Mouse (Mus musculus) forebrain, embryonic 14.5 days (tissue): Measurements from ENCODE around the gene Akain1. TPM values are rescaled to one million over a fixed set of nuclear protein-coding genes. Genes with fewer than 3 reads are reported as not detected.

Experiments used
- ATAC-seq: fragments of 200-750 bp; cut with Nextera tagmentation; 2 replicates; pipeline ENCODE4 v1.8.0; 2017; ENCODE audit warnings: mild to moderate bottlenecking, moderate library complexity
- DNase-seq: peaks from one replicate; pipeline ENCODE4 v3.0.0-alpha.2; 2015; ENCODE audit warnings: low spot score
- H3K27ac ChIP-seq: fragments of 300-500 bp; sonication (generic); 2 replicates; pipeline ENCODE4 v1.5.1; 2014; ENCODE audit warnings: low read depth, mild to moderate bottlenecking, control low read depth, low read length, moderate library complexity
- H3K27me3 ChIP-seq: fragments of 300-500 bp; sonication (generic); replicated peaks from 2 replicates; pipeline ENCODE4 v1.6.1; 2014; ENCODE audit warnings: low read length, control low read depth, mixed read lengths; ENCODE audit not compliant: control insufficient read depth, insufficient read depth
- H3K36me3 ChIP-seq: fragments of 300-500 bp; sonication (generic); 2 replicates; pipeline ENCODE4 v1.6.1; 2014; ENCODE audit warnings: low read length, control low read depth; ENCODE audit not compliant: control insufficient read depth, insufficient read depth
- H3K4me1 ChIP-seq: fragments of 300-500 bp; sonication (generic); 2 replicates; pipeline ENCODE4 v1.6.1; 2014; ENCODE audit warnings: antibody characterized with exemption, low read length, control low read depth; ENCODE audit not compliant: control insufficient read depth, insufficient read depth
- H3K4me2 ChIP-seq: fragments of 300-500 bp; sonication (generic); 2 replicates; pipeline ENCODE4 v1.6.1; 2014; ENCODE audit warnings: mild to moderate bottlenecking, control low read depth, low read length
- H3K4me3 ChIP-seq: fragments of 300-500 bp; sonication (generic); 2 replicates; pipeline ENCODE4 v1.5.1; 2014; ENCODE audit warnings: low read depth, low read length, control low read depth
- H3K9ac ChIP-seq: fragments of 300-500 bp; sonication (generic); 2 replicates; pipeline ENCODE4 v1.6.1; 2014; ENCODE audit warnings: mild to moderate bottlenecking, low read length, control low read depth, moderate library complexity
- H3K9me3 ChIP-seq: fragments of 300-500 bp; sonication (generic); replicated peaks from 2 replicates; pipeline ENCODE4 v1.6.1; 2016; ENCODE audit warnings: low read length, control low read depth, mixed read lengths; ENCODE audit not compliant: control insufficient read depth
- WGBS: fragments of 180-500 bp; shearing (Covaris S2); extraction: QIAGEN DNeasy Blood & Tissue Kit; methylation state at CpG from one replicate; pipeline ENCODE4 v1.1.7; 2014; 5-methylcytosine and 5-hydroxymethylcytosine counted together
- polyA plus RNA-seq: library from polyadenylated mRNA; unstranded; fragments of >200 nt; fragmentation: Nextera tagmentation; extraction: Ambion mirVana; gene quantifications from 2 replicates; pipeline ENCODE4 v1.2.1, GENCODE M21; 2014

Gene Akain1
- polyA plus RNA-seq, 1 experiment from 2014 or later = 0.36 TPM

DNA sequence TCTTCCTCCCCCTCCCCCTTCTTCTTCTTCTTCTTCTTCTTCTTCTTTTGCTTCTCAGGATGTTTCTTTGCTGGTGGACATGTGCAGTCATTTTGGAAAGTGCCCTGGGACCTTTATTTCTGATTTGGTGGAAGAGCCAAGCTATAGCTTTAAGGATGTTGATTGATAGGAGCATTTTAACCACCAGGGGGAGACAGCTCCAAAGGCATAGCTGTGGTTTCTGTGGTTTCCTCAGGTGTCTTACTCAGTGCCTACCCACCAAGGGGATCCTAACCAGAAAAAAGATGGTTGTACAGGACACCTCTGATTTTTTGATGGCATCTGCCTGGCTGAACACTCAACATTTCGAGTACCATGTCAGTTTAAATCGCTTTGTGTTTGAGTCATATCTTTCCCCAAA lies 56.4 kb downstream of the Akain1 start:
- Histone ChIP-seq H3K27ac (no peak overlapping the region), H3K4me1 (no peaks in the 10 kb centered on the region), H3K36me3 (no peaks in the 10 kb centered on the region), H3K4me3 (no peak overlapping the region), H3K27me3 (no peaks in the 10 kb centered on the region), H3K9me3 (no peaks in the 10 kb centered on the region), H3K9ac (no peak overlapping the region), H3K4me2 (no peak overlapping the region)
- DNase-seq = no peak
- WGBS = 46% methylated on average over 2 of the region's 2 CpGs
- ATAC-seq = no peak

DNA sequence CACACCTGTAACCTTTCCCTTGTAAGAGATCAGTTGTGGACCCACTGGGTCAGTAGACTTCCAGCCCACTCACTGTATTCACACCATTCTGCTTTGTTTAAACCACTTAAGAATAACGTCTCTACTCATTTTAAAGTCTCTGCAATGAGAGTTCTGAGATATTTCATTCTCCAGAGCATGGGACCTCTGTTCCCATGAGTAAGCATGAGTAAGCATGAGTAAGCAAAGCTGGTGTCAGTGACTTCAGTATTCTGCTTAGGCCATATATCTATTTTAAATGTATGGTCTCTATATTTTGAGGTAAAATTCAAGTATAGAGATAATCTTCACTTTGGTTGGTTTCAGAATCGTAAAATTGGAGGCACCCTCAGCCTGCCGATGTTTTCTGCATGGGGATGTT lies 57.0 kb downstream of the Akain1 start:
- no peak overlapping the region for H3K9ac ChIP-seq
- H3K9me3 ChIP-seq = no peaks in the 10 kb centered on the region
- no peaks in the 10 kb centered on the region for H3K4me1 ChIP-seq
- ATAC-seq = no peak
- no peak overlapping the region for H3K4me3 ChIP-seq
- no peak overlapping the region for H3K4me2 ChIP-seq
- WGBS = 92% methylated on average over 3 of the region's 3 CpGs
- no peak for DNase-seq
- no peaks in the 10 kb centered on the region for H3K27me3 ChIP-seq
- no peak overlapping the region for H3K27ac ChIP-seq
- no peaks in the 10 kb centered on the region for H3K36me3 ChIP-seq

DNA sequence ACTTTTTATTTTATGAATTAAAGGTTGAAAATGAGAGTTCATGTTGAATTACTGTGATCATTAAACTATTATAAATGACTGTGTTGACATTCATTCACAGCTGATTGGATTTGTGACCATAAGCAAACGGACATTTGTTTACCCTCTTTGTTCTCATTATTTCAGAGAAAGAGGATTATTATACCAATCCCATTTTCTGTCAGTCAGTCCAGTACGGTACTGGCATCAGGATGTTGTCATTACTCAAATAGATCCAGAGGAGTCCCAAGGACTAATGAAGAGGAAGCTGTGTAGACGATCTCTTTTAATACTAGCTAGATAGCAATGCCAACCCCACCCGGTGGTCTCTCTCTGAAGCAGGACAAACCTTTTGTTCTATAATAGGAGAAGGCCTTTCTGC lies 58.2 kb downstream of the Akain1 start:
- Histone ChIP-seq H3K9ac (no peak overlapping the region), H3K36me3 (no peaks in the 10 kb centered on the region), H3K4me3 (no peak overlapping the region), H3K4me2 (no peak overlapping the region), H3K27me3 (no peaks in the 10 kb centered on the region), H3K27ac (no peak overlapping the region), H3K4me1 (no peaks in the 10 kb centered on the region), H3K9me3 (no peaks in the 10 kb centered on the region)
- ATAC-seq (no peak), DNase-seq (no peak)
- 55% methylated on average over 4 of the region's 4 CpGs for WGBS

DNA sequence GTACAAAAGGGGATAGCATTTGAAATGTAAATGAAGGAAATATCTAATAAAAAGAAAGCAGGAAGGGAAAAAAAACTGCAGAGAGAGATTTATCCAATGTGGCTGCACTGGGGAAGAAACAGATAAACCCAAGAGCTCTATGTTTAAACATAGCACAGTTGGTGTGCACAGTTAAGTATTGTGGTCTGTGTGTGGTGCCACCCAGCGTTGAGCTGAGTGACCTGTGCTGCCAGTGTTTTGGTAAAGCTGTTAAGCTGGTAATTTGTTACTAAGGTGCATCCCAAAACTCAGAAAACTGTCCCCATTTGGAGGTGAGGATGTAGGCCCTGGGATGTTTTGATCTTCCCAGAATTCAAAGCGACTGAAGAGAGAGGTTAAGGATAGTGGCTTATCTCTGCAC lies 59.8 kb downstream of the Akain1 start:
- no peak overlapping the region for H3K4me3 ChIP-seq
- DNase-seq = no peak
- no peak for ATAC-seq
- no peaks in the 10 kb centered on the region for H3K4me1 ChIP-seq
- no peak overlapping the region for H3K27ac ChIP-seq
- no peaks in the 10 kb centered on the region for H3K9me3 ChIP-seq
- no peaks in the 10 kb centered on the region for H3K36me3 ChIP-seq
- H3K27me3 ChIP-seq = no peaks in the 10 kb centered on the region
- no peak overlapping the region for H3K9ac ChIP-seq
- no peak overlapping the region for H3K4me2 ChIP-seq
- WGBS = 31% methylated on average over 2 of the region's 2 CpGs

DNA sequence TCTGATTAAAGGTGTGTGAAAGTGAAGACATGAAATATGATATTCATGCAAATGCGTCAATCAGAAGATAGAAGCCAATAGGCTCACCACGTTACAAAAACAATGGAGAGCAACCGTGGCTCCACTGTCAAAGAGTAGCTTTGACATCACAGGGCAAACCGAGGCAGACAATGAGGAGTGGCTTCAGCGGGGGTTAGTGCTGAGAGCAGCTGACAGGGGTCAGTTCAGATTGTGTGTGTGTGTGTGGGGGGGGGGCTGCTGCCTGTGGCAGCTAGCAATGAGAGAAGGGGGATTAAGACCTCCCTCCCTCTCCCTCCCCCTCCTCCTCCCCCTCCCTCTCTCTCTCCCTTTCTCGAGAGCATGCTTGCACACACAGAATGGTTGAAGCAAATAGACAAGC lies 60.3 kb downstream of the Akain1 start:
- WGBS = 21% methylated on average over 6 of the region's 6 CpGs
- Histone ChIP-seq H3K4me3 (no peak overlapping the region), H3K27ac (no peak overlapping the region), H3K4me1 (no peaks in the 10 kb centered on the region), H3K9ac (no peak overlapping the region), H3K9me3 (no peaks in the 10 kb centered on the region), H3K27me3 (no peaks in the 10 kb centered on the region), H3K36me3 (no peaks in the 10 kb centered on the region), H3K4me2 (no peak overlapping the region)
- DNase-seq = no peak
- ATAC-seq = no peak

DNA sequence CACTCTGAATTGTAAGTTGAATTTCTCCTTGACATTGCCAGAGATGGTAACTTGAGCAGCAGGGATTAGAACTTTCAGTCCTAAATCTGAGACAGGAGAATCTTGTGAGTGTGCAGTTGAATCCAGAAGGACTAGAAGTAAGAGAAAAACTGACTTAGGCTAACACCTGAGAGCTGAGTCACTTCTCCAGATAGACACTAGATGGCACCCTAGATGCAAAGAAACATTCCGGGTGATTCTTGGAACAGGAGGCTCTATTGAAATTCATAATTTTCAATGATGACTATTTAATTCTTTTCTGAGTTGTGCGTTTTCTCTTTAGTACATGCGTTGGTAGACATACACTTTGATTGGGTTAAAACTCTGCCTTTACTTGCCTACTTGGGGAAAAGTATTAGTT lies 66.9 kb downstream of the Akain1 start:
- 45% methylated on average over 3 of the region's 3 CpGs for WGBS
- H3K9ac ChIP-seq = no peak overlapping the region
- H3K4me1 ChIP-seq = no peaks in the 10 kb centered on the region

DNA sequence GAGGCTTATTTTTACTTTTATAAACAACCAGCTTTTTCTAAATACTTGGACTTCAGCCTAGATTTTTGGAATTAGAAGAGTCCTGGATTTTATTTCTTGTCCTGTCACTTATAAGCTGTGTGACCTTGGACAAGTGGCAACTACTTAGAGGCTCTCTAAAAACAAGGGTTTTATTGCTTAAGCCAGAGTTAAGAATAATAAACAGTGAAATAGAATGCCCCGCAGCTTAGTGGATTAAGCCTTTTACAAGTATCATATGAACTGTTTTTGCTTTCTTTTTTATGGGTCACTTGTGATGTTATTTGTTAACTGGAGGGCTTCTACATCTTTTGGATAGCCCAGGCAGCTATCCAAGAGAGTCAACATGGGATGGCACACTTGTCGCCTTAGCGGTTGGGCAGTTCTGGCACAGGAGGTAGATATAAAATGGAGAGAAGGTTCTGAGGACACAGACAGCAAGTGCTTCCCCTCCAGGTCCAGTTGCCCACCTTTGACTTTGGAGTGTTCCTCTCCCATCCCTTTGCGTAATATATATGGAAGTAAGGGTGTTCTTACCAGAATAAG lies 77.3 kb downstream of the Akain1 start:
- Histone ChIP-seq H3K4me3 (no peak overlapping the region), H3K4me2 (no peak overlapping the region), H3K9ac (no peak overlapping the region), H3K27ac (no peak overlapping the region), H3K36me3 (no peaks in the 10 kb centered on the region), H3K4me1 (no peaks in the 10 kb centered on the region), H3K27me3 (no peaks in the 10 kb centered on the region), H3K9me3 (no peaks in the 10 kb centered on the region)
- 91% methylated on average over 4 of the region's 4 CpGs for WGBS
- ATAC-seq (no peak), DNase-seq (no peak)

More for the DNA sequence above, 66.9 kb downstream of the Akain1 start:
- no peaks in the 10 kb centered on the region for H3K9me3 ChIP-seq
- no peaks in the 10 kb centered on the region for H3K36me3 ChIP-seq
- H3K27me3 ChIP-seq = no peaks in the 10 kb centered on the region
- no peak overlapping the region for H3K4me3 ChIP-seq
- ATAC-seq = no peak
- H3K4me2 ChIP-seq = no peak overlapping the region
- H3K27ac ChIP-seq = no peak overlapping the region
- DNase-seq = peak; percentile 63

DNA sequence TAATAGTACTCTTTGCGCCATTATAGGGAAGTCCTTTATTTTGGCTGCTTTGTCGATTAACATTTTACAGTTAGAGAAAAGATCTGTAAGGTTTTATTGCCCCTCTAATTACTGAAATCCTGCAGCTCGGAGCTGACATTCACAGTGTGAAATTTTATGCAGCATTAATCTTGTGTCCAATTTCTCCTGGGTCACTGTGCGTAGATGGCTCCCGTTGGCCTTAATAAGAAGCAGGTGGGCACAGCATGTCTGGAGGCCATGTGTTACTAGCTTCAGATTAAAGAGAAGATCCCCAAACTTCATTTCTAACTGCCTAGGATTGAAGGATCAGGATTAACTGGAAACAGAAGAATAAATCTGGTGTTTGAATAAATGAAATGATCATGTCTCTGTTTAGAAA lies 92.3 kb downstream of the Akain1 start:
- DNase-seq (peak; percentile 17), ATAC-seq (no peak)
- WGBS = 67% methylated on average over 5 of the region's 5 CpGs
- no peaks in the 10 kb centered on the region for H3K4me1 ChIP-seq
- H3K27me3 ChIP-seq = no peaks in the 10 kb centered on the region
- H3K4me3 ChIP-seq = no peak overlapping the region
- no peak overlapping the region for H3K27ac ChIP-seq
- no peaks in the 10 kb centered on the region for H3K9me3 ChIP-seq
- no peak overlapping the region for H3K9ac ChIP-seq
- H3K36me3 ChIP-seq = no peaks in the 10 kb centered on the region
- H3K4me2 ChIP-seq = no peak overlapping the region
